Comparison of ENCODE assay signal across 16 mouse cellular contexts in the genomic region with DNA sequence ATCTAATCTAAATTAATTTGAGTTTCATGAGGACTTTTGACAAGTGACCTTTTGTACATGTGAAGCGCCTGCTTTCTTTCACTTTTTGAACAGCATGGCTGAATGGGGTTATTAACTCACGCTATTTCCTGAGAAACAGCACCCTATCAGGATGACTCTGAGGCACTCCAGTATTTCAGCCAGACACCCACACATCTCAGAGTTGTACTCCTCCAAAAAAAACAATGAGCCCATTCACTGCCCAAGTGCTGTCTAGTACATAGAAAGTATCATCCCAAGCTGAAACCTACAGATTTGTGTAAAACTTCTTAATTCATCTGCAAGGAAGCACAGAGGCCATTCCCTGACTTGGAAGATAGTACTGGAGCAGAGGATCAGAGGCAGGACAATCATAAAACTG.
"Had no signal": no experiment of that assay in that cellular context is flagged by ENCODE, and none has a peak within 500 bp of the region (broad histone marks: within the 10 kb centered on the region; RNA-seq: fewer than 3 reads in every experiment).

No protein-coding gene starts in this region.

- H3K9me3 ChIP-seq: lung, embryonic 15.5 days; midbrain, embryonic 10.5 days; midbrain, embryonic 13.5 days had no signal

- H3K36me3 ChIP-seq: lung, embryonic 15.5 days; midbrain, embryonic 10.5 days; midbrain, embryonic 13.5 days had no signal

- H3K4me3 ChIP-seq: layer of hippocampus, adult 2 months; left cerebral cortex, adult 2 months; lung, embryonic 15.5 days; midbrain, embryonic 10.5 days; midbrain, embryonic 13.5 days had no signal

- DNase-seq: kidney, postnatal 25 days; lung, adult 18-20 months; lung, postnatal 10 days; lung, postnatal 36 days; thymus, adult 2 months; thymus, postnatal 14 days; thymus, postnatal 4 days had no signal

- H3K27ac ChIP-seq: kidney, postnatal 0 days; layer of hippocampus, adult 2 months; left cerebral cortex, adult 2 months; liver, embryonic 14.5 days; lung, embryonic 15.5 days; midbrain, embryonic 10.5 days; midbrain, embryonic 13.5 days had no signal

- H3K4me1 ChIP-seq: lung, embryonic 15.5 days; midbrain, embryonic 10.5 days; midbrain, embryonic 13.5 days had no signal

- H3K4me2 ChIP-seq: liver, embryonic 11.5 days; lung, embryonic 15.5 days; midbrain, embryonic 13.5 days had no signal

- ATAC-seq: midbrain, embryonic 13.5 days had no signal

- H3K9ac ChIP-seq: liver, embryonic 14.5 days; lung, embryonic 15.5 days; midbrain, embryonic 13.5 days had no signal

- H3K27me3 ChIP-seq: lung, embryonic 15.5 days; megakaryocyte, embryonic 14.5 days; midbrain, embryonic 13.5 days had no signal
